Mouse (Mus musculus) liver, embryonic 15.5 days (tissue): Measurements from ENCODE around the gene Inpp5b. TPM values are rescaled to one million over a fixed set of nuclear protein-coding genes. Genes with fewer than 3 reads are reported as not detected.
A peak's percentile ranks its signal among the peaks of the same experiment; 100 is the strongest.

Experiments used
- ATAC-seq: fragments of 200-750 bp; cut with Nextera tagmentation; 2 replicates; pipeline ENCODE4 v1.8.0; 2017; ENCODE audit warnings: moderate number of reproducible peaks, mild to moderate bottlenecking, moderate library complexity; ENCODE audit not compliant: insufficient read depth
- H3K27ac ChIP-seq: fragments of 300-500 bp; sonication (generic); replicated peaks from 2 replicates; pipeline ENCODE4 v1.5.1; 2015; ENCODE audit warnings: mild to moderate bottlenecking, inconsistent platforms
- H3K27me3 ChIP-seq: fragments of 300-500 bp; sonication (generic); 2 replicates; pipeline ENCODE4 v1.6.1; 2015; ENCODE audit warnings: mild to moderate bottlenecking, inconsistent platforms
- H3K36me3 ChIP-seq: fragments of 300-500 bp; sonication (generic); replicated peaks from 2 replicates; pipeline ENCODE4 v1.6.1; 2015; ENCODE audit warnings: moderate library complexity, mild to moderate bottlenecking, inconsistent platforms
- H3K4me1 ChIP-seq: fragments of 300-500 bp; sonication (generic); replicated peaks from 2 replicates; pipeline ENCODE4 v1.6.1; 2015; ENCODE audit warnings: inconsistent platforms
- H3K4me2 ChIP-seq: fragments of 300-500 bp; sonication (generic); 2 replicates; pipeline ENCODE4 v1.6.1; 2015; ENCODE audit warnings: moderate library complexity, mild to moderate bottlenecking, inconsistent platforms
- H3K4me3 ChIP-seq: fragments of 300-500 bp; sonication (generic); replicated peaks from 2 replicates; pipeline ENCODE4 v1.5.1; 2015; ENCODE audit warnings: mild to moderate bottlenecking, inconsistent platforms
- H3K9ac ChIP-seq: fragments of 300-500 bp; sonication (generic); 2 replicates; pipeline ENCODE4 v1.6.1; 2015; ENCODE audit warnings: moderate library complexity, mild to moderate bottlenecking, inconsistent platforms
- H3K9me3 ChIP-seq: fragments of 300-500 bp; sonication (generic); replicated peaks from 2 replicates; pipeline ENCODE4 v1.6.1; 2016; ENCODE audit warnings: inconsistent platforms
- WGBS: fragments of 180-500 bp; shearing (Covaris S2); methylation state at CpG from one replicate; pipeline ENCODE4 v1.1.7; 2015; ENCODE audit warnings: mixed read lengths; ENCODE audit not compliant: insufficient replicate concordance; 5-methylcytosine and 5-hydroxymethylcytosine counted together
- polyA plus RNA-seq: library from polyadenylated mRNA; unstranded; fragments of >200 nt; fragmentation: Nextera tagmentation; extraction: Ambion mirVana; gene quantifications from 2 replicates; pipeline ENCODE4 v1.2.1, GENCODE M21; 2015

The Inpp5b gene
- polyA plus RNA-seq, 1 experiment from 2014 or later = 38.3 TPM

DNA sequence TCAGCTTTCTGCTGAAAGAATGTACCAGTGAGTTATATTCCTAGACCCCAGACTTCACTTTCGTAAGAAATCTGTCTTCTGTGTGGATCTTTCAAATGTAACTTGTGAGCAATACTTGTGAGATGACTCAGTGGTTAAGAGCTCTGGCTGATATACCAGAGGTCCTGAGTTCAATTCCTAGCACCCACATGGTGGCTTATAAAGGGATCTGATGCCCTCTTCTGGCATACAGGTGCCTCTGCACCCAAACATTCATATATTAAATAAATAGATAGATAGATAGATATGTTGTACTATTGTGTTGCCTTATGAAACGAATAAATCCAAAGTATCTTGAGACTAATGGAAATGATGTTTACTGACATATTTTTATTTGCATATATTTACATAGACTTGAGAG is 55.3 kb downstream of the Inpp5b start:
- no peak overlapping the region for H3K27ac ChIP-seq
- no peaks in the 10 kb centered on the region for H3K9me3 ChIP-seq
- ATAC-seq = no peak
- no peaks in the 10 kb centered on the region for H3K27me3 ChIP-seq
- WGBS = 90% methylated on average over 2 of the region's 2 CpGs
- H3K36me3 ChIP-seq = peaks cover 92% of the 10 kb centered on the region
- H3K4me1 ChIP-seq = peaks cover 8% of the 10 kb centered on the region
- no peak overlapping the region for H3K9ac ChIP-seq
- no peak overlapping the region for H3K4me2 ChIP-seq
- no peak overlapping the region for H3K4me3 ChIP-seq

- Histone ChIP-seq H3K4me3 (peak within 1 kb of the TSS; percentile 87), H3K9me3 (no peaks in the 10 kb centered on the region), H3K27ac (peak within 1 kb of the TSS; percentile 98), H3K4me2 (peak within 1 kb of the TSS; percentile 96), H3K36me3 (peaks cover 70% of the 10 kb centered on the region), H3K9ac (peak within 1 kb of the TSS; percentile 94), H3K27me3 (no peaks in the 10 kb centered on the region), H3K4me1 (peaks cover 46% of the 10 kb centered on the region)
- WGBS = 4% methylated on average over 21 of the region's 21 CpGs
- peak; percentile 76 for ATAC-seq
Observed at GRCm38 (mm10) chr4:124801552-124802308, 60.1 kb downstream of the Inpp5b start, which contains the start of gene Mtf1. Gene Mtf1, plus strand, starts transcription at chr4:124802104.

GRCm38 (mm10) chr4:124802309-124803260 is 60.9 kb downstream of the Inpp5b start:
- Histone ChIP-seq H3K27ac (peak overlapping the region; percentile 98), H3K4me3 (peak overlapping the region; percentile 87), H3K9me3 (no peaks in the 10 kb centered on the region), H3K4me1 (peaks cover 54% of the 10 kb centered on the region), H3K4me2 (peak overlapping the region; percentile 96), H3K9ac (peak overlapping the region; percentile 94), H3K27me3 (no peaks in the 10 kb centered on the region), H3K36me3 (peaks cover 69% of the 10 kb centered on the region)
- under 1% methylated on average over 52 of the region's 53 CpGs for WGBS
- peak; percentile 99 for ATAC-seq

- no peaks in the 10 kb centered on the region for H3K27me3 ChIP-seq
- peak overlapping the region; percentile 96 for H3K4me2 ChIP-seq
- peaks cover 61% of the 10 kb centered on the region for H3K4me1 ChIP-seq
- peaks cover 68% of the 10 kb centered on the region for H3K36me3 ChIP-seq
- no peak for ATAC-seq
- peak overlapping the region; percentile 87 for H3K4me3 ChIP-seq
- H3K9ac ChIP-seq = peak overlapping the region; percentile 94
- WGBS = 39% methylated on average over 6 of the region's 6 CpGs
- peak overlapping the region; percentile 98 for H3K27ac ChIP-seq
- no peaks in the 10 kb centered on the region for H3K9me3 ChIP-seq
Observed at GRCm38 (mm10) chr4:124803406-124803805, 61.8 kb downstream of the Inpp5b start.

- no peaks in the 10 kb centered on the region for H3K27me3 ChIP-seq
Observed at GRCm38 (mm10) chr4:124808511-124808910, 66.9 kb downstream of the Inpp5b start.

DNA sequence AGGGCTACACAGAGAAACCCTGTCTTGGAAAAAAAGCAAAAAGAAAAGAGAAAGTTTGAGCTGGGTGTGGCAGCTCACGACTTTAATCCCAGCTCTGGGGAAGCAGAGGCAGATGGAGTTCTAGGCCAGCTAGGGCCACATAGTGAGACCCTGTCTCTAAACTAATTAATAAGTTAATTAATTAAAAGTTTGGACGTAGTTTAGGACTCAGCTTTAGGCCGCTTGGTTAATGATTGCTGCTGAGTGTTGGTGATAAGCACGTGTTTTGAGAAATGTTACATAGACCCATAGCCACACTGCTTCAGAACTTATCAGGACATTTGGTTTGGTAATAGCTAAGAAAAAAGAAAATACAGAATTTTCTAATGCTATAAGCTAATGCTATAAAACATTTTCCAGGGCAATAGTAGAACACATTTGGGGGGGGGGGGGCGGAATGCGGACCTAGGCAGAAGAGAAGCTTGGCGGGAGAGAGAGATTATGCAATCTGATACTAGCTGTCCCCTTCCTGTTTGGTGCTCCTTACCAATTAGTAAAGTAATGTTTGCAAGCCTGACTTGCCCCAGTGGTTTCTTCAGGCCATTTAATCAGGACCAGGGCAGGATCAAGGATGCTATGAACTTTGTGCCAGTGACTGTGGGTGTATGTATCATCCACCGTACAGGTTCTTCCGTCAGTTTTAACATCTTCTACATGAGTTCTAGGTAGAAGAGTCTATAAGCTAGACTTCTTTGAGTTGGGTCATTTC is 67.7 kb downstream of the Inpp5b start:
- Histone ChIP-seq H3K4me3 (no peak overlapping the region), H3K9me3 (no peaks in the 10 kb centered on the region), H3K27me3 (no peaks in the 10 kb centered on the region), H3K36me3 (peaks cover 74% of the 10 kb centered on the region), H3K4me1 (peaks cover 62% of the 10 kb centered on the region), H3K27ac (no peak overlapping the region), H3K9ac (no peak overlapping the region), H3K4me2 (peak overlapping the region; percentile 11; the same call in 1 of the 2 replicates)
- WGBS = 45% methylated on average over 9 of the region's 9 CpGs
- no peak for ATAC-seq

More at GRCm38 (mm10) chr4:124808511-124808910, 66.9 kb downstream of the Inpp5b start:
- ATAC-seq = peak; percentile 38; the same call in 1 of the 2 replicates
- Histone ChIP-seq H3K4me1 (peaks cover 70% of the 10 kb centered on the region), H3K36me3 (peaks cover 75% of the 10 kb centered on the region), H3K4me2 (no peak overlapping the region), H3K27ac (peak overlapping the region; percentile 10; the same call in 1 of the 2 replicates), H3K9me3 (no peaks in the 10 kb centered on the region), H3K9ac (no peak overlapping the region), H3K4me3 (no peak overlapping the region)
- WGBS = 59% methylated on average over 5 of the region's 5 CpGs

- no peak overlapping the region for H3K4me2 ChIP-seq
- peaks cover 54% of the 10 kb centered on the region for H3K4me1 ChIP-seq
- H3K36me3 ChIP-seq = peaks cover 66% of the 10 kb centered on the region
- H3K27me3 ChIP-seq = no peaks in the 10 kb centered on the region
- 74% methylated on average over 7 of the region's 7 CpGs for WGBS
- no peak overlapping the region for H3K9ac ChIP-seq
- ATAC-seq = no peak
- no peaks in the 10 kb centered on the region for H3K9me3 ChIP-seq
- H3K27ac ChIP-seq = no peak overlapping the region
- no peak overlapping the region for H3K4me3 ChIP-seq
Observed at GRCm38 (mm10) chr4:124810056-124810455, 68.4 kb downstream of the Inpp5b start.

DNA sequence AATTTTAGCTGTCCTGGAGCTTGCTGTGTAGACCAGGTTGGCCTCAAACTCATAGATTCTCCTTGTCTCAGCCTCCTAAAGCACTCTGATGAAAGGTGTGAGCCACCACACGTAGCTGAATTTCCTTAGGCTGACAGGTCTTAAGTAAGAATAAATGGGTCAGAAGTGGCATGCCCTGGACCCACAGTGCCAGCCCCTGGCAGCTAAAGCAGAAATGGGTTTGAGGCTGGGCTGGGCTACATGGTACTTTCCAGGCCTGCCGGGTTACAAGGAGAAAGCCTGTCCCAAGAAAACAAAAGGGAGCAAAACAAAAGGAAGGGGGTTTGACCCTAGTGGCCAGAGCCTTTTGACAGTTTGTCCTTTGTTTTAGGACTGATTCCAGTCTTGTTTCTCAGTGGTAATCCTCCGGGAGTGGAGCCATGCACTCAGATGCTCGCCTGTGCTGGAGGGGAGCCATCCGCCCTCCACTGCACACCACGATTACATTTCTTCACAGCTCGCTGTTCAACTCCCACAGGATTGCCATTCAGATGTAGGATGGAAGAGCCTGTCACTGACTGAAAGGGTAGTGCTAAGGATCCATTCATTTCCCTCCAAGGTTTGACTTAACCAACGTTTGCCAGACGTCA is 69.8 kb downstream of the Inpp5b start:
- no peak overlapping the region for H3K9ac ChIP-seq
- peaks cover 65% of the 10 kb centered on the region for H3K36me3 ChIP-seq
- 68% methylated on average over 9 of the region's 9 CpGs for WGBS
- H3K4me3 ChIP-seq = no peak overlapping the region
- no peaks in the 10 kb centered on the region for H3K9me3 ChIP-seq
- H3K27ac ChIP-seq = no peak overlapping the region
- peaks cover 40% of the 10 kb centered on the region for H3K4me1 ChIP-seq
- no peak for ATAC-seq
- H3K27me3 ChIP-seq = no peaks in the 10 kb centered on the region
- H3K4me2 ChIP-seq = no peak overlapping the region

DNA sequence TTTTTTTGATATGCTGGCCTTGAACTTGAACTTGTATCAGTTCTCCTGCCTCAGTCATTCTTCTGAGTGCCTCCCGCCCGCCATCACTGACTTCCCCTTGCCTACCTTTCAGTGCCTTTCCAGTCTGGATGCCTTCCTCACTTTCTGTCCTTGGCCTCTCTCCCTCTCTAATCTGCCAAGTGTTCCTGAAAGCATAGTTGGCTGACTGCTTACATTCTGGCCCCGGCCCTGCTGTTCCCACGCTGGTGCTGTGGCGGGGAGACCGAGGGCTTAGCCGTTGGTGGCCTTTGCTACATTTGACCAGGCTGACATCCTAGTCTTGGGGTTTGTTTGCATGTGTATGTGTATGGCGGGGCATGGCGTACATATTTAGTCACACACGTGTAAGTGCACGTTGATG is 74.3 kb downstream of the Inpp5b start:
- H3K27me3 ChIP-seq = no peaks in the 10 kb centered on the region
- H3K9me3 ChIP-seq = no peaks in the 10 kb centered on the region
- no peak overlapping the region for H3K9ac ChIP-seq
- ATAC-seq = no peak
- H3K4me2 ChIP-seq = no peak overlapping the region
- H3K27ac ChIP-seq = no peak overlapping the region
- H3K36me3 ChIP-seq = peaks cover 57% of the 10 kb centered on the region
- H3K4me1 ChIP-seq = peaks cover 18% of the 10 kb centered on the region
- WGBS = 87% methylated on average over 11 of the region's 11 CpGs
- H3K4me3 ChIP-seq = no peak overlapping the region

DNA sequence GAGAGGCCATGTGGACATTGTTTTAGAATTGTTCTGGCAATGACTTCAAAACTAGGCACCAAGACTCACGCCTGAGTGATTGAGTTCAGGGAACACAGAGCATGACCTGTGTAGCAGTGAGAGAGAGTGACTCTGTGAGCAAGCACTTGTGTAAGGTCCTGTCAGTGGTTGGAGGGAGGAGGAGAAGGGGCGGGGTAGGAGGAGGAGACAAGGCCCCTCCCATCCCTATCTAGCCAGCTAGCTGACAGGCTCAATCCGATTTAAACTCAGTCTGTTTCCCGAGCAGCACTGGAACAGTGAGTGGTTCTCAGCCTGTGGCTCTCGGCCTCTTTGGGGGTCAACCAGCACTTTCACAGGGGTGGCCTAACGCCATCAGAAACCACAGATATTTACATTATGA is 76.2 kb downstream of the Inpp5b start:
- 12% methylated on average over 6 of the region's 6 CpGs for WGBS
- ATAC-seq = peak; percentile 92
- Histone ChIP-seq H3K36me3 (peaks cover 57% of the 10 kb centered on the region), H3K9me3 (no peaks in the 10 kb centered on the region), H3K9ac (no peak overlapping the region), H3K27me3 (no peaks in the 10 kb centered on the region), H3K4me2 (peak overlapping the region; percentile 21; the same call in 1 of the 2 replicates), H3K4me1 (peaks cover 18% of the 10 kb centered on the region), H3K4me3 (no peak overlapping the region), H3K27ac (peak overlapping the region; percentile 19; the same call in 1 of the 2 replicates)
